Mouse (Mus musculus): ENCODE results near the gene Plekho1. TPM values are rescaled to one million over a fixed set of nuclear protein-coding genes. Genes with fewer than 3 reads are reported as not detected.

The Plekho1 gene
- total RNA-seq, 2 experiments from 2014 or later: 71.6 to 84.8 TPM

DNA sequence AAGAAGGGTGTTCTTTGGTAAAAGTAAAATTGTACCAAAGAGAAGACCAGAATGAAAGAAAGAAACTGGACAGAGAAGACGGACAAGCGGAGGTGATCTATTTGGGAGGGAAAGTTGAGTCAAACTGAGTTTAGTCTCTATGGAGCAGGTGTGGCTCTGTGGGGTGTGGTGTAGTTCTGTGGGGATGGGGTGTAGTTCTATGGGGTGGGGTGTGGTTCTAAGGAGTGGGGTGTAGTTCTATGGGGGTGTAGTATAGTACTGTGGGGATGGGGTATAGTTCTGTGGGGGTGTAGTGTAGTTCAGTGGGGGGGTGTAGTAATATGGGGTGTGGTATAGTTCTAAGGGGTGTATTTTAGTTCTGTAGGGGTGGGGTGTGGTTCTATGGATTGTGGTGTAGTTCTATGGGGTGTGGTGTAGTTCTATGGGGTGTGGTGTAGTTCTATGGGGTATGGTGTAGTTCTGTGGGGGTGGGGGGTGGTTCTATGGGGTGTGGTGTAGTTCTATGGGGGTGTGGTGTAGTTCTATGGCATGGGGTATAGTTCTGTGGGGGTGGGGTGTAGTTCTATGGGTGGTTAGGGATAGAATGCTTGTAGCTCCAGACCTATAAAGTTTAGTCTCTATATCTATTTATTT is 20.6 kb upstream of the Plekho1 start:
- DNase-seq (ENCODE audit: low spot score in 2 of 2): no peak
- intact Hi-C loops (cut with DNase I): no loop called here

DNA sequence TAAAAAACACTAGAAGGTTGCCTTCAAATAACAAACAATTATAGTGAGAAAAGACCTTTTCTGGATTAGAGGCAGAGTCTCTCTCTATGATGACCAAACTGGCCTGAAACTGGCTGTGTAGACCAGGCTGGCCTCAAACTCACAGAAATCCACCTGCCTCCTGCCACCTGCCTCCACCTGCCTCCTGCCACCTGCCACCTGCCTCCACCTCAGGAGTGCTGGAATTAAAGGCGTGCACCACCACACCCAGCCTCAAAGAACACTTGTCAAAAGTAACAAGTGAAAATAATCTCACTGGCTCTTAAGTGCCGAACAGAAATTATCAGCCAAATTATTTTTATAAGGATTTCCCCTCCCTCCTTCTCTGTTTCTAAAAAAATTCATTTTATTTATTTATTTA is 19.9 kb upstream of the Plekho1 start:
- intact Hi-C loops (cut with DNase I): no loop called here
- DNase-seq (ENCODE audit: low spot score in 2 of 2): no peak

DNA sequence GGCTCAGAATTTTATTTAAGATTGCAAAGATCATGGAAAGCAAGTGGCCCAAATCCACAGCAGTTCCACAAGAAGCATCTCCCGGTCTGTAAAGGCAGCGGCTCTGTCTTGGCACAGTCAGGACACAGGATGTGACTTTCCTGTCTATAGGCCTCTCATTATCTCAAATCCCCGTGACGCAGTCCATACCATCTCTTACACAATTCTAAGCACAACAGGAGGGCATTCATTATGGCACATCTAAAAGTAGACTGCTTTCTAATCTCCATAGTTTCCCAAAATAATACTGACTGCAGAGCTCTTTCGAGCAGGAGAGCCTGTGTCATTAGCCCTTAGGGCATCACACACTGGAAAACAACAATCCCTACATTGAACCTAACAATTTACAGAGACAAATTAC is 17.0 kb upstream of the Plekho1 start:
- no peak for DNase-seq (ENCODE audit: low spot score in 2 of 2)
- intact Hi-C loops (cut with DNase I): no loop called here

DNA sequence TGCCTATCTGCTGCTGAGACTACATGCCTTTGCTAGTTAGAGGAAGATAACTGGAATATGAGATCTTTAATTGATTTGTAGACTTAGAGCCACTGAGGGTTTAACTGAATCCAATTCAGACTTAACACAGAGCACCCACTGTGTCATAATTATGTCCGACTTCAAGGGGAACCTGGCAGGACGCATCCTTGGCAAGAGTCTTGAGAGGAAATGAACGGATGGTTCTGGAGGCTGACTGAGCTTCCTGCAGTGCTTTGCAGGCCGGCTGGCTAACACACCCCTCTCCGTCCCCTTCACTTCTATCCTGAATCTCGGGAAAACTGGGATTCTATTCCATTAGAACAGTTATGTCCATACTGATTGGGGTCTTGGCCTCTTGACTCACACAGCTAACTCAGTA is 12.7 kb upstream of the Plekho1 start:
- intact Hi-C loops (cut with DNase I): no loop called here
- DNase-seq (ENCODE audit: low spot score in 2 of 2): no peak

DNA sequence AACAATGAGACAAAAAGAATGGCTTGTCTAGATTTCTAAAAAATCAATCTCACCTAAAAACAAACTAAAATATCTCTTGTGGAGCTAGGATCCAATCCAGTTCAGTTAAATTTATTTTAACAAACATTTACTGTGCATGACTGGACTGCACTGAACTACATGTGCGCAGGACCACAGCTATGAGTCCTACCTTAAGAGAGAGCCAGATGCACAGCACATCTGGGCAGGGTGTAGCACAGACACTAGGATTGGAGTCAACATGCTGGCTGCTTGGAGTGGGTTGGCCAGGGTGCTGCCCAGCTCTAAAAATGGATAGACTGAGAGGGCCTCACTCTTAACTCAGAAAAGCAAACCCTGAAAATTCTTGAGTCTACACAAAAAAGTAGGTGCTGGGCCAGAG is 5.8 kb upstream of the Plekho1 start:
- DNase-seq (ENCODE audit: low spot score in 2 of 2): no peak

DNA sequence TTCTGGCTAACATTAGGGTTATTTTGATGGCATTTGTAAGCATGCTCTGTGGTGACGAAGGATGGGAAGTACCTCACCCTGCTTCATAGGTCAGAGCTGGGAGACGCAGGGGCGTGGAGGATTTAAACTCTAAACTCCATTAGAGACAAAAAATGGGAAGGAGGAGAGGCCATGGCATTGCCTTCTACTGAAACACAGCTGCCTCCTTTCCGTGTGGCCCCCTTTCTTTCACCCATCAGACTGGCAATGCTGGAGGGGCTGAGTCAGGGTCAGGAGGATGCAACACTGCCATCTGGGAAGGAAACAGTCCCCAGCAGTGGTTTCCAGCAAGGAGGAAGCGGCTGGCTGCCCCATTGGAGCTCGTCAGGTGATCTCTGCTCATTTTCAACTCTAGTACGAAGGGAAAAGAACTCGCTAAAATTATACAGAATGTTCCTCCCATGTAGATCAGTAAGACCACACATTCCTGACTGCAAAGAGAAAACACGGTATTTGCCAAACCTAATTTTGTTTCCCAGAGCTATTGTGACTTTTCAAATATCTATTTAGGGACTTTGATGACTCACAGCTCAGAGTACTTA is 5.2 kb upstream of the Plekho1 start:
- peak in 1 of 2 experiments; percentile 83 for DNase-seq (ENCODE audit: low spot score in 2 of 2)
- intact Hi-C loops (cut with DNase I): no loop called here

More for the DNA sequence above, 5.8 kb upstream of the Plekho1 start:
- intact Hi-C loops (cut with DNase I): no loop called here

DNA sequence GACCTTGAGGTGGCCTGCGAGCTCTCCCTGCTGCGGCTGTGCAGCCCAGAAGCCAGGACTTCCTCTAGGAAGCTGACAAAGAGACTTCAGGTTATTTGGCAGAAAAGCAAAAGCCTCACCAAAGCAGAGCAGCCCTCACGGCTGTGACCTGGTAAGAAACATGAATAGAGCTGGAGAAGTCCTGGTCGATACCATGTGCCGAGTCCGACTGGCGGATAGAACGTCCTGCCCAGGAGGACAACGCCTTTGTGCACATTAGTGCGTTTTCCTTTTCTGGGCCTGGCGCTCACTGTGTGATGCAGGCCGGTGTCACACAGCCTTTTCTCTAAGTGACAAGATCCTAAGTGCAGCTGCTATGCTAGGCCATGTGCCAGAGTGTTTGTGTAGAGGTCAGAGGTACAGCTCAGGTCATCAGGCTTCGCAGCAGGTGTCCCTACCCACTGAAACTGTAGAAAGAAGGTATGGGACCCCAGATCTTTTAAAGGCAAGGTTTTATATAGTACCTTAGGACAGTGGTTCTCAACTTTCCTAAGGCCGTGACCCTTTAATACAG is 4.4 kb upstream of the Plekho1 start:
- no peak for DNase-seq (ENCODE audit: low spot score in 2 of 2)
- intact Hi-C loops (cut with DNase I): no loop called here

DNA sequence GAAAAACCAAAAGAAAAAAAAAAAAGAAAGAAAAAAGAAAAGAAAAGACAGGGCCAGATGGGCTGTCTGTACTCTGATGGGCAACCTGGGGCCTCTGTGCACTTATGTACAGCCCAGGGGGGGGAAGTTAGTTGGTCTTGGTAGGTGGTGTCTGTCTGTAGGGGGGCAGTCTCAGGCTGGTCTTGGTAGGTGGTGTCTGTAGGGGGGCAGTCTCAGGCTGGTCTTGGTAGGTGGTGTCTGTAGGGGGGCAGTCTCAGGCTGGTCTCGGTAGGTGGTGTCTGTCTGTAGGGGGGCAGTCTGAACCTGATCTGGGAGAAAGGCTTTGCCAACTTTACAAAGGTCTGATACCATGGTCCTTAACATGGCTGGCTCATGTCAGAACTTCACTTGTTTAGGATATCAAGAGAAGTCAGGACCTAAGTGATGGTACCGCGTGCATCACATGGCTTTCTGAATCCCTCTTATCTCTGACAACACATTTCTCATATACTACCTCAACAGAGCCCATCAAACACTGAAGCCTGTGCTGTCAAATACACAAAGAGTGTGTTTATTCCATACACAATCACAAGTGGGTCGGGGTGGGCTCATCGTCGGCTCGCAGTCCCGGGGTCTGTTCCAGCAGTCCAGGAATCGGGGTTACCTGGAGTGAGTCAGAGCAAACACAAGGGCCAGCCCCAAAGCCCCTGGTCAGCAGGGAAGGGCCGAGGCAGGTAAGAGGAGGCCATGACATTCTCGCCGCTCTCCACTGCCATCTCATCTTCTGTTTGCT is 3.7 kb upstream of the Plekho1 start:
- intact Hi-C loops (cut with DNase I): loop anchor here (5.0 kb wide), 1 partner anchor 43 kb away; no protein-coding TSS in a partner anchor

DNA sequence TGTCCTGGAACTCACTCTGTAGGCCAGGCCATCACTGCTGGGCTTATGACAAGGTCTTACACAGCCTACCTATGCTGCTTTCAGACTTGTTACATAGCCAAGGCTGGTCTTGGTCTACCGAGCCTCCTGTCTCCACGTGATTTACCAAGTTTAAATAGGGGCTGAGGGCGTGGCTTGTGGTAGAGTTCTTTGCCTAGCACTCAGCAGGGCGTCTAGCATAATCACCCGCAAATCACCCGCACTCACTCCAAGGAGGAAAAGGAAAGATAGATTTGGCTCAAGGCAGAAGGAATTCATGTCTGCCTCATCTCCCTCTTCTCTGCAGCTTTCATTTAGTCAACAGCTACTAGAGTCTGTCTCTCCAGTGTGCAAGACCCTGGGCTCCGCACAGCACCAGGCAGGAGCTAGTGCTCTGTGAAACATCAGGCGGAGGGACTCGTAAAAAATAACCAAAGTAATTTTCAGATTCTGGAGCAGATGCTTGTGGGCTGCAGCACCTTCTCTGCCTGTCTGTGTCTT is 1.5 kb upstream of the Plekho1 start:
- peak; percentile 63 to 92 for DNase-seq (ENCODE audit: low spot score in 2 of 2)
- intact Hi-C loops (cut with DNase I): loop anchor here (5.0 kb wide), 1 partner anchor 45 kb away; no protein-coding TSS in a partner anchor

More for the DNA sequence above, 3.7 kb upstream of the Plekho1 start:
- DNase-seq (ENCODE audit: low spot score in 2 of 2): no peak

DNA sequence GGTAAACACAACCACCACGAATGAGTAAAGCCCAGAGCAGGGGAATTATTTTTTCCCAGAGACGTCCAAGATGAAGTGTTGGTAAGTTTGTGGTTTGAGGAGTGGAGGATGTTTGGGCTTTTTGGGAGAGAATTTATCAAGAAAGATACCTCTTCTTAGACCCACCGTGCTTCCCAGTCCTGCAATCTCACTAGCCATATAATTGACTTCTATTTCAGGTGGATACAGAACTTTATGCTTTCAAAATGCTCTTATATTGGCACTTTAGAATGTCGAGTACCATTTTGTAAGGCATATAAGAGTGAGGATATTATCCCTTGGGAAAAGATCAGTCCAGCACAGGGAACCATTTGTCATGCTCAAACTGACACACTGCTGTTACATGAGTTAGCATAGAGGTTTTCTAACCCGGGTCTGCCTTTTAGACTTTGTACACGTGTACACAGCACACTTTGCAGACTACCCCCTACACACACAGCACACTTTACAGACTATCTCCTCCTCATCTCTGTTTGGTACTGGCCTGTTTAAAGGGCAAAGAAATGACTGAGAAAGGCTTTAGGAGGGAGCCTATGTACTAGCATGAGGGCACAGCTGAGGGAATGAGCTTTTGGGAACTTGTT is 761 bp upstream of the Plekho1 start:
- intact Hi-C loops (cut with DNase I): loop anchor here (5.0 kb wide), 1 partner anchor 46 kb away; no protein-coding TSS in a partner anchor
- DNase-seq (ENCODE audit: low spot score in 2 of 2): no peak

DNA sequence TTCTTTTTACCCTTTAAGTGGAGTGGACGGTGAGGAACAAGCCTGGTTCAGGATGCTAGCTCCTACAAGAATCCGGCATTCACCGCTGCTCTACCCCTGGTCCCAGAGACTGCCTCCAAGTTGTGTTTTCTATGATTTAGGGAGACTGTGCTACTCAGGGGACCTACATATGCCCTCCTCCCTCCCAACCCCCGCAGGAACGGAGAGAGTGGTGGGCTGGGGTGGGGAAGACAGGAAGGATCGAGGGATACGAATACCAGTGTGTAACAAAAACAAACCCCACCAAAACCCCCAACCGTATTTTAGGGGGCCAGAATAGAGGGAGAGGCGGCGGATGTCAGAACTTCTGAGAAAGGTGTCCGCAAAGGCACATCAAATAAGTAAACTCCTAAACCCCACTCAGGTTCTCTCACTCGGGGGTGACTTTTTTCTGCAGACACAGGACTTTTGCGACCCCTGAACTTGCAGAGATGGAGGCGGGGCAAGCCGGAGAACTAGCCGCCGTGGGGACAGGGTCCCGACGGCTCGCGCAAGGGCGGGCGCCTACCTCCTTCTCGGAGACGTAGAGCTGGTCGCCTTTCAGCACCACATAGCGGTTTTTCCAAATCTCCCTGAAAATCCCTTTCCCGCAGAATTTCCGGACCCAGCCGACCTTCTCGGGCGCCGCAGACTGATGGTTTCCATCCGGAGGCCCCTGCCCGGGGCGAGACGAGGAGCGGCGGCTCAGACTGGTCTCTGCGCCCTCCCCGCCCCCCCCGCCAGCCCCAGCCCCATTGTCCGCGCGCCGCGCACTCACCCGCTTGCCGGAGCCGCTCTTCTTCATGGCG is 613 bp downstream of the Plekho1 start:
- intact Hi-C loops (cut with DNase I): loop anchor here (5.0 kb wide), 1 partner anchor 47 kb away; no protein-coding TSS in a partner anchor
- no peak for DNase-seq (ENCODE audit: low spot score in 2 of 2)

DNA sequence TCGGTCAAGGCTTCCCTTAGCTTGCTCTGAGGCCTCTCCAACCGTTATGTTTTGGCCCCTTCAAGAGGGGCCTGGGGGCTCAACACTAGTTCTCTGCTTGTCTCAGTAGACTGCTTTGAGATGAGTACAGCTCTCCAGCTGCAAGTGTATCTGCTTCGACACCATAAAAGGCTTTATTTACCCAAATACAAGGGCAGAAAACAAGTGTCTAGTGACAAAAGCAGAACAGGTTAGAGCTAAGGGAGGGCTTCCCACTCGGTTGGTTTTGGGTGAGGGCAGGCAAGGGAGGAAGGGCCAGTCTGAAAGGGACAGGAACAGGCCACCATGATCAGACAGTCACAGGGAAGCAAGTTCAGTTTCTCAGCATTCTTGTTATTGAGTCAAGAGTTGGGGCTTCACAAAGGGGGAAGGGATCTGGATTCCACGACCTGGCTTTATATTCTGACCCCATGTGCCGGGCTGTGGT is 1.4 kb downstream of the Plekho1 start:
- intact Hi-C loops (cut with DNase I): no loop called here
- DNase-seq (ENCODE audit: low spot score in 2 of 2): no peak

DNA sequence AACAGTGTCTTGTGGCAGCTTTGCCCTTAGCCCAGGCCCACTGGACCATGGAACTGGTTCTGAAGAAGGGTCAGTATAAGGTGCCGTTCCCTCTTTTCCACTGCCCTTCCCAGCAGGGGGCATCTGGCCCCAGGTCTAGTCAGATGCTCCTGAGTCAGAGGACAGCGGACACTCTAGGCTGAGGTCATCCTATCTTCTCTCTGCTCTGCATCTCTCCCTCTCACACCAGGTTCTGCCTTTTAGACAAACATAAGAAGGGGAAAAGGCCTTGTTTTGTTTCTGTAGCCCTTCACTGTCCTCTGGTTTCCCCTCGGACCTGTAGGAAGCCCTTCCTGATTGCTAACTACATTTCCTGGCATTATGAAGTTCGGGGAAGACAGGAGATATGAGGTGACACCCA is 1.9 kb downstream of the Plekho1 start:
- intact Hi-C loops (cut with DNase I): no loop called here
- no peak for DNase-seq (ENCODE audit: low spot score in 2 of 2)

DNA sequence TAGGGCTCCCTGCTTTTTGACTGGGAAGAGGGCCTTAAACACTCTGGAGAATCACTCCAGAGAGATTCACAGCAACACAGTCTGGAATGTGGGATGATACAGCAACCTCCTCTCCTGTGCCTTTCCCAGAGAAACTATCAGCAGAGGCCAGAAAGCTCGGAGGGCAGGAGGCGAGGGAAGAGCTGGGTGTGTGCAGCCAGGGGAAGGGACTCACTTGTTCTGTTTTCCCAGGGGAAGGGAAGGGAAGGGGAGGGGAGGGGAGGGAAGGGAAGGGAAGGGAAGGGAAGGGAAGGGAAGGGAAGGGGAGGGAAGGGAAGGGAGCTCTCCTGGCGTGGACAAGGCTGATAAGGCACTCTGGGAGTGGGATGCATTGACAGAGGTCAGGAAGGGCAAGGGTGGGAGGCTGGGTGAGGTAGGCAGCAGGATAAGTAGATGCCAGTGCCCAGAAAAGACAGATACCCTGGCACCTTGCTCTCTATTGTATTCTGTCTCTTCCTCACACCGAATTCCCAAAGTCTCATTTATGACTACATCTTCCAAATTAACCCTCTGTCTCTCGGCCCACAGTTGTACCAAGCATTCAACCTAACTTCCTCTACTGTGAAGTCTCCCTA is 2.7 kb downstream of the Plekho1 start:
- intact Hi-C loops (cut with DNase I): no loop called here

DNA sequence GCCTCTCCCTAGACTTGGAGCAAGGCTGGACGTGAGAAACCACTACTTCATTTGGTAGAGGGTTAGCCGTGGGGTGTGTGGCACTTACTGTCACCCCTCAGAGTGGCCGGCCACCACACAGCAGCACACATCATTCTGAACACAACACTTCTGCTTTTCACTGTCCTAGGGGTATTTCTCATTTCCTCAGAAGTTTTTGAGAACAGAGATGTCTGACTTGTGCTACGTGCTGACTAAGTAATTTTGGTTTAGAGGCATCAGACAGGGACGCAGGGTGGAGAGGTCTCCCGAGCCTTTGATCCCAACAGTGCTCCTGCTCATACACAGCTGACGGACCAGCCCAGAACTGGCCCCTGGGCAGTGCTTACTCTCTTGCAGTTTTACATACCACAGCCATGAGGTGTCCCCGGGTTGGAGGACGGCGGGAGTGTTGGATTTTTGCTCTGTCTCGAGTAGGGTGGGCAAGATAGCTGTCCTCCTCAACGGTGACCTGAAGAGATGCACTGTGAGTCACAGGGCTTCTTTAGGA is 5.3 kb downstream of the Plekho1 start:
- no peak for DNase-seq (ENCODE audit: low spot score in 2 of 2)
- intact Hi-C loops (cut with DNase I): no loop called here

More for the DNA sequence above, 2.7 kb downstream of the Plekho1 start:
- peak in 1 of 2 experiments; percentile 68 for DNase-seq (ENCODE audit: low spot score in 2 of 2)

DNA sequence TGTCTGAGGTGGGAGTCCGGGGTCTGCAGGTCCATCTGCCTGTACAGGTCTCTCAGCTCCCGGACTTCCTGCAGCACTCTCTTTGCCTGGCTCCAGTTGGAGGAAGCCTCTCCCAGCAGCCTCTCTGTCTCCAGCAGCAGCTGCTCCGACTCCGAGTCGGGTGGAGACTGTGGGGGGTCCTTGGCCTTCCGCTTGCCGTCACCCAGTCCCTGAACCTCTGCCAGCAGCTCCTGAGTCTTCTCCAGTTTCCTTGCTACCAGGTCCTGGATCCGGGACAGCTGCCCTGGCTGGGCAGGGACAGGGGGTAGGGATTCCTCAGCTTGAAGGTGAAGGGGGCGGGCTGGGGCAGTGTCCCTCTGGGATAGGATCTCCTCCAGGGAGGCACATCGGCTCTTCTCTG is 6.8 kb downstream of the Plekho1 start:
- no peak for DNase-seq (ENCODE audit: low spot score in 2 of 2)
- intact Hi-C loops (cut with DNase I): no loop called here

DNA sequence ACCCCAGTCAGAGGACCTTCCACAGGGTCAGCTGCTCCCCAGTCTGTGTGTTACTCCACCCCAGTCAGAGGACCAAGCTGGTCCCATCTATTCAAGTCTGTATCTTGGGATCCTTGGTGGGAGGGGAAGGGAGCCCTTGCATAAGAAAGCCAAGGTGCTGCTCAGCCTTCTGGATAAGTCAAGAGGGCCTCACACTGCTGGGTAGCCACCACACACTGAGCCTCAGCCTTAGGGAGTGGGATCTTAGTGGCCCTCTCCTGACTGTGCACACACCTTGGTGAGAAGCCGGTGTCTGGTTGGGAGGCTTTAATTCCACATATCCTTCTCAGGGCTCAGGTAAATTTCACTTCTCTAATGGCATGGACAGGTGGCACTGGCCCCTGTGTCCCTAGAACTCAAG is 7.7 kb downstream of the Plekho1 start:
- DNase-seq (ENCODE audit: low spot score in 2 of 2): no peak
- intact Hi-C loops (cut with DNase I): no loop called here

Data from left cerebral cortex, postnatal 25 days (tissue).